8 mouse cellular contexts compared by ENCODE assay signal in the genomic region with DNA sequence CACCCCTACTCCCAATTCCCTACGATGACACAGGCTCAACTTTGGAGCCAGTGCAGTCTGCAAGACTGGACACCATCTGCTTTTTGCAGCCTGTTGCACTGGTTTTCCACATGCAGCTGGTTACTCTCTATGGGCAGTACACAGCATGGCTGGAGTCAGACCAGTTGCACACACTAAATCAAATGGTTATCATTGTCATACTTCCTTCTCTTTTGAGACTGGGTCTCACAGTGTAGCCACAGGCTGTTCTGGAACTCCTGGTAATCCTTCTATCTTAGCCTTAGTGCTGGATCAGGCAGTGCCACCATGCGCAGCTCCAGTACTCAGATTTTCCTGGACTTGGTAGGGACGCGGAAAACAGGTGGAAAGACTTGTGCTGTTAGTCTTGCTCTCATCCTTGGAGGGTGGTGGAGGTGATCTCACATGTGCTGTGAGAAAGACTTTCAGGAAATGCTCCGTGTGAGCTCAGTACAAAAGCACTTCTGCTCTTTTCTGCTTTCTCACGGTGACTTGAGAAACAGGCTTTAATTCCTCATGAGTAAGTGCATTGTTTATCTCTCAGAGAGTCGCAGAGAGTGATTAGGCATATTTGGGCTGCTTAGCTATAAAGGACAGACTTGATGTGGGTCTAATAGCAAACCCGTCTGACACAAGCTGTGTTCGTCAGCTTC. TPM values are rescaled to one million over a fixed set of nuclear protein-coding genes. Genes with fewer than 3 reads are reported as not detected.
A peak's percentile ranks its signal among the peaks of the same experiment; 100 is the strongest.
DNase-seq lines count a peak whose midpoint lies in the region; ATAC-seq and TF ChIP-seq lines count a peak whose summit lies in the region.

No protein-coding gene starts in this region.

- TF ChIP-seq CTCF in heart, postnatal 0 days (IDR thresholded peaks at IDR 0.05; ENCODE audit: low read depth) = no peak

- 27% methylated on average over 9 of the region's 9 CpGs for WGBS in heart, embryonic 12.5 days
- 23% methylated on average over 9 of the region's 9 CpGs for WGBS in heart, postnatal 0 days

- no peaks in the 10 kb centered on the region for H3K9me3 ChIP-seq in heart, embryonic 12.5 days (replicated peaks)
- no peaks in the 10 kb centered on the region for H3K9me3 ChIP-seq in heart, postnatal 0 days (replicated peaks; ENCODE audit: control insufficient read depth, low read length)

- no peaks in the 10 kb centered on the region; the same call in 1 of the 2 replicates for H3K27me3 ChIP-seq in heart, embryonic 12.5 days (replicated peaks)
- no peaks in the 10 kb centered on the region for H3K27me3 ChIP-seq in heart, postnatal 0 days (ENCODE audit: control insufficient read depth, insufficient read depth, low read length)

- H3K4me3 ChIP-seq in heart, embryonic 12.5 days = peak overlapping the region; percentile 75
- H3K4me3 ChIP-seq in heart, postnatal 0 days (ENCODE audit: low read depth, low read length) = peak overlapping the region; percentile 76

- peaks cover 15% of the 10 kb centered on the region for H3K4me1 ChIP-seq in heart, embryonic 12.5 days (replicated peaks)
- peaks cover 9% of the 10 kb centered on the region for H3K4me1 ChIP-seq in heart, postnatal 0 days (ENCODE audit: control insufficient read depth, insufficient read depth)

- peak overlapping the region; percentile 81 for H3K27ac ChIP-seq in heart, embryonic 12.5 days (ENCODE audit: poor library complexity, severe bottlenecking)
- H3K27ac ChIP-seq in heart, postnatal 0 days (ENCODE audit: low read depth) = peak overlapping the region; percentile 64

- DNase-seq in heart, adult 9 months (ENCODE audit: low spot score in 2 of 2) = no peak
- peak; percentile 49 for DNase-seq in adipocyte (ENCODE audit: low spot score)
- no peak for DNase-seq in heart, postnatal 0 days (ENCODE audit: low spot score)
- DNase-seq in lung, postnatal 25 days (ENCODE audit: low spot score) = peak; percentile 38
- no peak for DNase-seq in natural killer cell, adult 2 months (ENCODE audit: low spot score in 2 of 2)
- DNase-seq in cerebellum, adult 18-20 months = no peak
- DNase-seq in cerebellum, adult 9-10 months = no peak

- ATAC-seq in heart, embryonic 12.5 days (ENCODE audit: insufficient number of reproducible peaks, low FRiP score) = peak; percentile 58
- ATAC-seq in heart, postnatal 0 days (ENCODE audit: insufficient read depth, low read depth) = no peak

- H3K36me3 ChIP-seq in heart, embryonic 12.5 days = peaks cover 21% of the 10 kb centered on the region
- H3K36me3 ChIP-seq in heart, postnatal 0 days (replicated peaks; ENCODE audit: control insufficient read depth, insufficient read depth, low read length) = peaks cover 21% of the 10 kb centered on the region

- H3K9ac ChIP-seq in heart, embryonic 12.5 days = peak overlapping the region; percentile 86
- H3K9ac ChIP-seq in heart, postnatal 0 days (replicated peaks; ENCODE audit: low read depth, low read length) = peak overlapping the region; percentile 70

- peak overlapping the region; percentile 95 for H3K4me2 ChIP-seq in heart, embryonic 12.5 days
- H3K4me2 ChIP-seq in heart, postnatal 0 days (ENCODE audit: low read depth, low read length) = peak overlapping the region; percentile 98

- TF ChIP-seq EP300 in heart, postnatal 0 days (IDR thresholded peaks at IDR 0.05; ENCODE audit: low read depth) = no peak

RNA-seq across cellular contexts. Expression of a gene that starts 0.7 kb away (rescaled TPM):
- 276 and 284 TPM in 2 replicates for polyA plus RNA-seq in heart, embryonic 12.5 days (2016; fragmentation: Nextera tagmentation; extraction: Ambion mirVana)
- 151 and 173 TPM in 2 replicates for total RNA-seq in heart, postnatal 0 days (2014; rRNA removed; ENCODE audit: low replicate concordance)
- polyA plus RNA-seq in heart, postnatal 0 days (2015; fragmentation: Nextera tagmentation; extraction: Ambion mirVana) = 225 and 238 TPM in 2 replicates

RNA-seq across cellular contexts. Expression of a gene that starts 21.2 kb away (rescaled TPM):
- 25.5 and 26.7 TPM in 2 replicates for polyA plus RNA-seq in heart, embryonic 12.5 days (2016; fragmentation: Nextera tagmentation; extraction: Ambion mirVana)
- total RNA-seq in heart, postnatal 0 days (2014; rRNA removed; ENCODE audit: low replicate concordance) = 29.4 and 32.7 TPM in 2 replicates
- 19.9 and 24.2 TPM in 2 replicates for polyA plus RNA-seq in heart, postnatal 0 days (2015; fragmentation: Nextera tagmentation; extraction: Ambion mirVana)

RNA-seq across cellular contexts. Expression of a gene that starts 36.6 kb away (rescaled TPM):
- 13.9 and 14.6 TPM in 2 replicates for polyA plus RNA-seq in heart, embryonic 12.5 days (2016; fragmentation: Nextera tagmentation; extraction: Ambion mirVana)
- 0.27 and 3.2 TPM in 2 replicates for total RNA-seq in heart, postnatal 0 days (2014; rRNA removed; ENCODE audit: low replicate concordance)
- polyA plus RNA-seq in heart, postnatal 0 days (2015; fragmentation: Nextera tagmentation; extraction: Ambion mirVana) = 1.7 and 1.8 TPM in 2 replicates

RNA-seq across cellular contexts. Expression of a gene that starts 45.0 kb away (rescaled TPM):
- 19.3 and 20.7 TPM in 2 replicates for polyA plus RNA-seq in heart, embryonic 12.5 days (2016; fragmentation: Nextera tagmentation; extraction: Ambion mirVana)
- total RNA-seq in heart, postnatal 0 days (2014; rRNA removed; ENCODE audit: low replicate concordance) = 9.7 and 17.7 TPM in 2 replicates
- polyA plus RNA-seq in heart, postnatal 0 days (2015; fragmentation: Nextera tagmentation; extraction: Ambion mirVana) = 11.8 and 13.1 TPM in 2 replicates

RNA-seq across cellular contexts. Expression of a gene that starts 51.1 kb away (rescaled TPM):
- polyA plus RNA-seq in heart, embryonic 12.5 days (2016; fragmentation: Nextera tagmentation; extraction: Ambion mirVana) = 12.0 and 14.3 TPM in 2 replicates
- total RNA-seq in heart, postnatal 0 days (2014; rRNA removed; ENCODE audit: low replicate concordance) = 0.15 and 2.0 TPM in 2 replicates
- 1.7 and 2.3 TPM in 2 replicates for polyA plus RNA-seq in heart, postnatal 0 days (2015; fragmentation: Nextera tagmentation; extraction: Ambion mirVana)

Comparison
In these comparisons a context has a peak if more than half of its experiments do, and no peak if none do; other contexts are left out.
1. DNase-seq: peak in adipocyte (single experiment) and lung, postnatal 25 days (single experiment); none in heart, adult 9 months (0 of 2), heart, postnatal 0 days (single experiment), natural killer cell, adult 2 months (0 of 2), cerebellum, adult 18-20 months (0 of 2) and cerebellum, adult 9-10 months (single experiment).